Mouse (Mus musculus) kidney, embryonic 14.5 days (tissue): ENCODE results near the gene Chil5. TPM values are rescaled to one million over a fixed set of nuclear protein-coding genes. Genes with fewer than 3 reads are reported as not detected.

Experiments used
- ATAC-seq: fragments of 200-750 bp; cut with Nextera tagmentation; 2 replicates; pipeline ENCODE4 v1.8.0; 2017; ENCODE audit warnings: moderate number of reproducible peaks, mild to moderate bottlenecking, moderate TSS enrichment, moderate library complexity; ENCODE audit not compliant: low FRiP score, low TSS enrichment
- H3K27ac ChIP-seq: fragments of 300-500 bp; sonication (generic); 2 replicates; pipeline ENCODE4 v1.5.1; 2014; ENCODE audit warnings: low read depth, mild to moderate bottlenecking, low read length, moderate library complexity, mixed read lengths
- H3K27me3 ChIP-seq: fragments of 300-500 bp; sonication (generic); 2 replicates; pipeline ENCODE4 v1.6.1; 2014; ENCODE audit warnings: mild to moderate bottlenecking, low read length; ENCODE audit not compliant: control insufficient read depth, insufficient read depth
- H3K36me3 ChIP-seq: fragments of 300-500 bp; sonication (generic); 2 replicates; pipeline ENCODE4 v1.6.1; 2014; ENCODE audit warnings: low read length, mixed read lengths; ENCODE audit not compliant: control insufficient read depth, insufficient read depth
- H3K4me1 ChIP-seq: fragments of 300-500 bp; sonication (generic); 2 replicates; pipeline ENCODE4 v1.6.1; 2014; ENCODE audit warnings: low read length, mixed read lengths; ENCODE audit not compliant: control insufficient read depth, insufficient read depth
- H3K4me2 ChIP-seq: fragments of 300-500 bp; sonication (generic); replicated peaks from 2 replicates; pipeline ENCODE4 v1.6.1; 2014; ENCODE audit warnings: low read depth, mild to moderate bottlenecking, low read length
- H3K4me3 ChIP-seq: fragments of 300-500 bp; sonication (generic); 2 replicates; pipeline ENCODE4 v1.5.1; 2014; ENCODE audit warnings: mild to moderate bottlenecking, low read length
- H3K9ac ChIP-seq: fragments of 300-500 bp; sonication (generic); 2 replicates; pipeline ENCODE4 v1.6.1; 2014; ENCODE audit warnings: low read depth, mild to moderate bottlenecking, low read length, moderate library complexity
- H3K9me3 ChIP-seq: fragments of 300-500 bp; sonication (generic); 2 replicates; pipeline ENCODE4 v1.6.1; 2016; ENCODE audit warnings: low read length; ENCODE audit not compliant: control insufficient read depth
- WGBS: fragments of 180-500 bp; shearing (Covaris S2); extraction: QIAGEN DNeasy Blood & Tissue Kit; methylation state at CpG from one replicate; pipeline ENCODE4 v1.1.7; 2014; 5-methylcytosine and 5-hydroxymethylcytosine counted together
- polyA plus RNA-seq: library from polyadenylated mRNA; unstranded; fragments of >200 nt; fragmentation: Nextera tagmentation; extraction: Ambion mirVana; gene quantifications from 2 replicates; pipeline ENCODE4 v1.2.1, GENCODE M21; 2014

The Chil5 gene
- polyA plus RNA-seq, 1 experiment from 2014 or later, result not detected

DNA sequence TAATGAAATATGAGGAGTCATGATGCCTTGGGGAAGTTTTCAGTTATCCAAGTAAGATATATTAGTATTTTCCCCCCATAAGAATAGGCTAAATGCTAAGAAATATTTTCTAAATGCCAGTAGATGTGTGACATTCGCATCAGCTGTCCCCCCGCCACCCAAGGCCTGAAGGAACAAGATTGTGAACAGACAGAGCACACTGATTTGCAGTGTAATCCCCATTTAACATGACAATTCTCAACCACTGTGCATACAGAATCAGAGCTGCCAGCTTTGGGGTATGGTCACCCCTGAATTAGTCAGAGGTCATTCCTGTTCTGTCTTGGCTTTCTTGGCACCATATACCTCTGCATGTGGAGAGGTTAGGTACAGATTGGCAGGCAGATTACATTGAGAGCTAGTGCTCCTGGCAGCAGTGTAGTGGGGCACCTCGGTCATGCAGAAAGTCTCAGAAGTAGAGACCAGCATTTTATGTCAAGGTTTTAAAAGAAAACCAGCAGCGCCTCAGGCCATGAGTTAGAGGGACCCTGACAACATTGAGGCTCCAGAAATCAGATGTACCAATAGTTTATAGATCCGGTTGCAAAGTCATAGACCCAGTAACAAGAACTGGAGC is 60.7 kb downstream of the Chil5 start:
- Histone ChIP-seq H3K4me1 (no peaks in the 10 kb centered on the region), H3K27ac (no peak overlapping the region), H3K36me3 (peaks cover 36% of the 10 kb centered on the region), H3K9ac (no peak overlapping the region), H3K9me3 (no peaks in the 10 kb centered on the region), H3K4me3 (no peak overlapping the region), H3K27me3 (no peaks in the 10 kb centered on the region), H3K4me2 (no peak overlapping the region)
- no peak; the same call in 1 of the 2 replicates for ATAC-seq
- 85% methylated on average over 5 of the region's 5 CpGs for WGBS

Other genes starting within 250 kb of the Chil5 start
- gene Rap1a, start 231.5 kb downstream of the Chil5 start, polyA plus RNA-seq, result 89.0 and 141 TPM in 2 replicates
- gene Adora3, start 162.0 kb downstream of the Chil5 start, polyA plus RNA-seq, result 0.18 TPM in 1 of 2 replicates, not detected in the other
- 0.53 TPM in 1 of 2 replicates, not detected in the other for gene Tmigd3, start 161.9 kb downstream of the Chil5 start, polyA plus RNA-seq
- gene I830077J02Rik, start 100.2 kb downstream of the Chil5 start, polyA plus RNA-seq, result 0.64 and 0.70 TPM in 2 replicates
- 117 and 188 TPM in 2 replicates for gene Wdr77, start 73.4 kb downstream of the Chil5 start, polyA plus RNA-seq
- 515 and 618 TPM in 2 replicates for gene Atp5f1, start 72.7 kb downstream of the Chil5 start, polyA plus RNA-seq
- gene Ovgp1, start 59.1 kb downstream of the Chil5 start, polyA plus RNA-seq, result 1.9 and 2.2 TPM in 2 replicates
- gene Pifo, start 18.2 kb downstream of the Chil5 start, polyA plus RNA-seq, result not detected in 2 replicates
- gene Chia1, start 80.4 kb upstream of the Chil5 start, polyA plus RNA-seq, result not detected in 2 replicates
- gene Chil3, start 134.8 kb upstream of the Chil5 start, polyA plus RNA-seq, result not detected in 2 replicates
- not detected in 2 replicates for gene Chil4, start 186.7 kb upstream of the Chil5 start, polyA plus RNA-seq